Mouse (Mus musculus) heart, postnatal 0 days (tissue): ENCODE measurements around the gene Snx5. TPM values are rescaled to one million over a fixed set of nuclear protein-coding genes. Genes with fewer than 3 reads are reported as not detected.

ENCODE experiments used
- ATAC-seq: fragments of 200-750 bp; cut with Nextera tagmentation; 2 replicates; pipeline ENCODE4 v1.8.0; 2017; ENCODE audit warnings: low read depth, moderate number of reproducible peaks, moderate library complexity; ENCODE audit not compliant: insufficient read depth
- DNase-seq: peaks from one replicate; pipeline ENCODE4 v3.0.0-alpha.2; 2016; ENCODE audit warnings: low spot score
- H3K27ac ChIP-seq: fragments of 300-500 bp; sonication (generic); 2 replicates; pipeline ENCODE4 v1.5.1; 2014; ENCODE audit warnings: low read depth, mild to moderate bottlenecking
- H3K27me3 ChIP-seq: fragments of 300-500 bp; sonication (generic); 2 replicates; pipeline ENCODE4 v1.6.1; 2014; ENCODE audit warnings: low read length, mixed read lengths; ENCODE audit not compliant: control insufficient read depth, insufficient read depth
- H3K36me3 ChIP-seq: fragments of 300-500 bp; sonication (generic); replicated peaks from 2 replicates; pipeline ENCODE4 v1.6.1; 2014; ENCODE audit warnings: low read length, mixed read lengths; ENCODE audit not compliant: control insufficient read depth, insufficient read depth
- H3K4me1 ChIP-seq: fragments of 300-500 bp; sonication (generic); 2 replicates; pipeline ENCODE4 v1.6.1; 2014; ENCODE audit warnings: antibody characterized with exemption; ENCODE audit not compliant: control insufficient read depth, insufficient read depth
- H3K4me2 ChIP-seq: fragments of 300-500 bp; sonication (generic); 2 replicates; pipeline ENCODE4 v1.6.1; 2014; ENCODE audit warnings: low read depth, mild to moderate bottlenecking, low read length, moderate library complexity
- H3K4me3 ChIP-seq: fragments of 300-500 bp; sonication (generic); 2 replicates; pipeline ENCODE4 v1.5.1; 2014; ENCODE audit warnings: low read depth, low read length
- H3K9ac ChIP-seq: fragments of 300-500 bp; sonication (generic); replicated peaks from 2 replicates; pipeline ENCODE4 v1.6.1; 2014; ENCODE audit warnings: low read depth, low read length, mixed read lengths
- H3K9me3 ChIP-seq: fragments of 300-500 bp; sonication (generic); replicated peaks from 2 replicates; pipeline ENCODE4 v1.6.1; 2016; ENCODE audit warnings: low read length; ENCODE audit not compliant: control insufficient read depth
- CTCF ChIP-seq: IDR thresholded peaks from 2 replicates; pipeline ENCODE4 v1.5.1; 2016; ENCODE audit warnings: antibody characterized with exemption, control low read depth, low read depth
- EP300 ChIP-seq: IDR thresholded peaks from 2 replicates; pipeline ENCODE4 v1.6.1; 2016; ENCODE audit warnings: antibody characterized with exemption, low read depth
- WGBS: fragments of 180-500 bp; shearing (Covaris S2); extraction: QIAGEN DNeasy Blood & Tissue Kit; methylation state at CpG from one replicate; pipeline ENCODE4 v1.1.7; 2014; 5-methylcytosine and 5-hydroxymethylcytosine counted together
- polyA plus RNA-seq: library from polyadenylated mRNA; unstranded; fragments of >200 nt; fragmentation: Nextera tagmentation; extraction: Ambion mirVana; gene quantifications from 2 replicates; pipeline ENCODE4 v1.2.1, GENCODE M21; 2015
- total RNA-seq: library from RNA; depleted of rRNA; stranded (reverse); fragments of >200 nt; gene quantifications from 2 replicates; pipeline ENCODE4 v1.2.3, GENCODE M21; 2014; ENCODE audit warnings: low replicate concordance

Snx5 gene
- total and polyA plus RNA-seq, 2 experiments from 2014 or later = 55.7 to 146 TPM

DNA sequence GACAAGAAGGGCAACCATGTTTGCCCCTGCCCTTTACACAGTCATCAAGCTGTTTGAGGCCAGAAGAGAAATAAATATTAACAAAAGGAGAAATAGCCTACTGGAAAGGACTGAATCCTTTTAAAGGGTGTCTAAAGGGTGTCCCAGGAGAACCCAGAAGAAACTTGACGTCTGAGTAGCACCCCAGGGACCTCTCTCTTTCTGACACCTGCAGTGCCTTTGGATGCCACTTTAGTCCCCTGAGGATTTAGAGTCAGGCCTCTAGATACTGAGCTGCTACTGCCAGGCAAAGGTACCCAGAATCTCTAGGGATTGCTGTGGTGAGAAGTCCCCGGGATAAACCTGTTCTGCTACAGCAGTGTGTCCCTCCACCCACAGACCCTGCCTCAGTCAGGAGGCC is 31.4 kb downstream of the Snx5 start:
- Histone ChIP-seq H3K36me3 (no peaks in the 10 kb centered on the region), H3K27ac (no peak overlapping the region), H3K4me1 (no peaks in the 10 kb centered on the region), H3K9ac (no peak overlapping the region), H3K9me3 (0 out of 2 replicates have a peak, but pooled peaks cover 3% of the 10 kb centered on the region), H3K4me2 (no peak overlapping the region), H3K4me3 (no peak overlapping the region), H3K27me3 (no peaks in the 10 kb centered on the region)
- ATAC-seq (no peak), DNase-seq (no peak)
- WGBS = 60% methylated on average over 2 of the region's 2 CpGs
- no peak for TF ChIP-seq EP300
- TF ChIP-seq CTCF = no peak

GRCm38 (mm10) chr2:144238341-144238740 is 32.4 kb downstream of the Snx5 start:
- Histone ChIP-seq H3K4me1 (no peaks in the 10 kb centered on the region), H3K4me3 (no peak overlapping the region), H3K27me3 (no peaks in the 10 kb centered on the region), H3K27ac (peak overlapping the region; percentile 53), H3K9me3 (0 out of 2 replicates have a peak, but pooled peaks cover 3% of the 10 kb centered on the region), H3K9ac (no peak overlapping the region), H3K36me3 (no peaks in the 10 kb centered on the region), H3K4me2 (no peak overlapping the region)
- TF ChIP-seq CTCF (no peak), EP300 (no peak)
- 67% methylated on average over 6 of the region's 6 CpGs for WGBS
- no peak for DNase-seq
- ATAC-seq = peak; percentile 62

- TF ChIP-seq EP300 (no peak), CTCF (no peak)
- no peaks in the 10 kb centered on the region for H3K27me3 ChIP-seq
- no peaks in the 10 kb centered on the region for H3K36me3 ChIP-seq
- no peak overlapping the region for H3K9ac ChIP-seq
- no peak overlapping the region for H3K27ac ChIP-seq
- H3K4me1 ChIP-seq = no peaks in the 10 kb centered on the region
- DNase-seq = no peak
- WGBS = 59% methylated on average over 9 of the region's 9 CpGs
- no peak overlapping the region for H3K4me3 ChIP-seq
- no peak overlapping the region for H3K4me2 ChIP-seq
- no peak for ATAC-seq
- H3K9me3 ChIP-seq = 0 out of 2 replicates have a peak, but pooled peaks cover 3% of the 10 kb centered on the region
Measured at GRCm38 (mm10) chr2:144236791-144237584, 33.7 kb downstream of the Snx5 start.

- Histone ChIP-seq H3K27ac (no peak overlapping the region), H3K27me3 (no peaks in the 10 kb centered on the region), H3K4me3 (no peak overlapping the region), H3K4me1 (peaks cover 2% of the 10 kb centered on the region; the same call in 1 of the 2 replicates), H3K9me3 (0 out of 2 replicates have a peak, but pooled peaks cover 3% of the 10 kb centered on the region), H3K9ac (no peak overlapping the region), H3K4me2 (no peak overlapping the region), H3K36me3 (no peaks in the 10 kb centered on the region)
- no peak for TF ChIP-seq CTCF
- no peak for TF ChIP-seq EP300
- ATAC-seq (no peak), DNase-seq (no peak)
- 55% methylated on average over 3 of the region's 3 CpGs for WGBS
Measured at GRCm38 (mm10) chr2:144235776-144236175, 34.9 kb downstream of the Snx5 start.

GRCm38 (mm10) chr2:144233534-144233933 is 37.2 kb downstream of the Snx5 start:
- Histone ChIP-seq H3K4me1 (peaks cover 7% of the 10 kb centered on the region; the same call in 1 of the 2 replicates), H3K4me3 (no peak overlapping the region), H3K36me3 (no peaks in the 10 kb centered on the region), H3K9ac (no peak overlapping the region), H3K27ac (no peak overlapping the region), H3K27me3 (no peaks in the 10 kb centered on the region), H3K9me3 (0 out of 2 replicates have a peak, but pooled peaks cover 3% of the 10 kb centered on the region), H3K4me2 (no peak overlapping the region)
- ATAC-seq (no peak), DNase-seq (no peak)
- no peak for TF ChIP-seq CTCF
- TF ChIP-seq EP300 = no peak
- 65% methylated on average over 3 of the region's 3 CpGs for WGBS
